Mouse (Mus musculus) ES-E14 (cell line): ENCODE measurements around the gene Zbtb20. TPM values are rescaled to one million over a fixed set of nuclear protein-coding genes. Genes with fewer than 3 reads are reported as not detected.

ENCODE experiments used
- DNase-seq: peaks from one replicate; pipeline ENCODE4 v3.0.0-alpha.2; 2013; ENCODE audit warnings: low read depth, low spot score
- H3K27ac ChIP-seq: 2 replicates; pipeline ENCODE4 v1.5.1; 2012; ENCODE audit warnings: low read depth, mild to moderate bottlenecking, low read length, moderate library complexity, mixed read lengths; ENCODE audit not compliant: poor library complexity, insufficient read depth, severe bottlenecking
- H3K36me3 ChIP-seq: 2 replicates; pipeline ENCODE4 v1.6.1; 2012; ENCODE audit warnings: mild to moderate bottlenecking, low read length, moderate library complexity, mixed read lengths; ENCODE audit not compliant: control insufficient read depth, poor library complexity, insufficient read depth, severe bottlenecking
- H3K4me1 ChIP-seq, 2 experiments: fragments of 150-350 bp in 1 of 2; sonication (generic) in 1 of 2; 2 replicates each; pipeline ENCODE4 v1.6.1; 2012; ENCODE audit warnings: low read length in 2 of 2, mild to moderate bottlenecking in 1 of 2, mixed read lengths in 1 of 2; ENCODE audit not compliant: control insufficient read depth in 2 of 2, insufficient read depth in 2 of 2, poor library complexity in 1 of 2
- H3K4me3 ChIP-seq, 2 experiments: fragments of 150-350 bp in 1 of 2; sonication (generic) in 1 of 2; 2 replicates each; pipeline ENCODE4 v1.5.1; 2012; ENCODE audit warnings: low read length in 2 of 2, low read depth in 1 of 2, mild to moderate bottlenecking in 1 of 2, mixed read lengths in 1 of 2; ENCODE audit not compliant: insufficient read depth in 1 of 2, poor library complexity in 1 of 2, severe bottlenecking in 1 of 2
- H3K9ac ChIP-seq: 2 replicates; pipeline ENCODE4 v1.6.1; 2012; ENCODE audit warnings: low read depth, mild to moderate bottlenecking, low read length, mixed read lengths; ENCODE audit not compliant: poor library complexity, insufficient read depth, severe bottlenecking
- H3K9me3 ChIP-seq: fragments of 150-350 bp; sonication (generic); 2 replicates; pipeline ENCODE4 v1.6.1; 2012; ENCODE audit warnings: low read depth, mild to moderate bottlenecking, low read length; ENCODE audit not compliant: control insufficient read depth, insufficient read depth
- CHD2 ChIP-seq: IDR thresholded peaks from 2 replicates; pipeline ENCODE4 v1.6.1; 2014; ENCODE audit warnings: mild to moderate bottlenecking, low read depth, low read length, inconsistent platforms
- HCFC1 ChIP-seq: IDR thresholded peaks from 2 replicates; pipeline ENCODE4 v1.6.1; 2012; ENCODE audit warnings: low read length, inconsistent platforms, borderline replicate concordance; ENCODE audit not compliant: insufficient read depth
- MAFK ChIP-seq: IDR thresholded peaks from 2 replicates; pipeline ENCODE4 v1.6.1; 2014; ENCODE audit warnings: mild to moderate bottlenecking, low read depth, low read length, inconsistent platforms; ENCODE audit not compliant: insufficient read depth
- ZC3H11A ChIP-seq: IDR thresholded peaks from 2 replicates; pipeline ENCODE4 v1.6.1; 2012; ENCODE audit warnings: low read depth, mild to moderate bottlenecking, inconsistent platforms, low read length, borderline replicate concordance
- ZNF384 ChIP-seq: IDR thresholded peaks from 2 replicates; pipeline ENCODE4 v1.6.1; 2012; ENCODE audit warnings: low read depth, low read length, inconsistent platforms
- in situ Hi-C, 2 experiments: fragments of 600-800 bp; cut with MboI; formaldehyde crosslinking; loops; one replicate each; pipeline ENCODE4 v1.15.1; 2025; ENCODE audit warnings: low sequenced_read_pairs in 2 of 2, inconsistent platforms in 1 of 2; ENCODE audit not compliant: unreplicated experiment in 2 of 2
- total RNA-seq: library from RNA; depleted of rRNA; stranded (reverse); fragments of 300-350 nt; gene quantifications from 2 replicates; pipeline ENCODE4 v1.2.3, GENCODE M21; 2012

Gene Zbtb20
- total RNA-seq, 1 experiment: 4.0 TPM

- no peak overlapping the region for H3K27ac ChIP-seq
- DNase-seq: no peak
- in situ Hi-C loops: no loop called here
- TF ChIP-seq HCFC1 (no peak), ZC3H11A (no peak), ZNF384 (no peak), MAFK (no peak), CHD2 (no peak)
- no peak overlapping the region for H3K4me3 ChIP-seq
- H3K4me1 ChIP-seq: no peaks in the 10 kb centered on the region
- H3K9ac ChIP-seq: no peak overlapping the region
- no peaks in the 10 kb centered on the region for H3K9me3 ChIP-seq
- no peaks in the 10 kb centered on the region for H3K36me3 ChIP-seq
These were observed 305.4 kb downstream of the Zbtb20 start for GRCm38 (mm10) chr16:43181038-43181437.

- Histone ChIP-seq H3K9me3 (no peaks in the 10 kb centered on the region), H3K27ac (no peak overlapping the region), H3K9ac (no peak overlapping the region), H3K36me3 (no peaks in the 10 kb centered on the region), H3K4me3 (no peak overlapping the region), H3K4me1 (no peaks in the 10 kb centered on the region)
- TF ChIP-seq ZC3H11A (no peak), MAFK (no peak), CHD2 (no peak), ZNF384 (no peak), HCFC1 (no peak)
- in situ Hi-C loops: no loop called here
- DNase-seq: no peak
These were observed 314.7 kb downstream of the Zbtb20 start for GRCm38 (mm10) chr16:43190390-43190789.

GRCm38 (mm10) chr16:43191060-43191850, 315.6 kb downstream of the Zbtb20 start:
- no peak for DNase-seq
- no peaks in the 10 kb centered on the region for H3K36me3 ChIP-seq
- H3K27ac ChIP-seq: no peak overlapping the region
- no peaks in the 10 kb centered on the region for H3K4me1 ChIP-seq
- H3K4me3 ChIP-seq: no peak overlapping the region
- no peaks in the 10 kb centered on the region for H3K9me3 ChIP-seq
- no peak for TF ChIP-seq HCFC1
- no peak for TF ChIP-seq ZC3H11A
- no peak for TF ChIP-seq ZNF384
- TF ChIP-seq CHD2: no peak
- no peak for TF ChIP-seq MAFK
- in situ Hi-C loops: no loop called here
- H3K9ac ChIP-seq: no peak overlapping the region

GRCm38 (mm10) chr16:43193631-43194239, 318.1 kb downstream of the Zbtb20 start:
- in situ Hi-C loops: no loop called here
- Histone ChIP-seq H3K4me1 (no peaks in the 10 kb centered on the region), H3K9me3 (no peaks in the 10 kb centered on the region), H3K27ac (no peak overlapping the region), H3K9ac (no peak overlapping the region), H3K36me3 (no peaks in the 10 kb centered on the region), H3K4me3 (no peak overlapping the region)
- no peak for DNase-seq
- TF ChIP-seq ZNF384: no peak
- no peak for TF ChIP-seq HCFC1
- TF ChIP-seq ZC3H11A: no peak
- TF ChIP-seq CHD2: no peak
- TF ChIP-seq MAFK: no peak
